Comparison of ENCODE assay signal across 15 mouse cellular contexts in genomic region chr16:38463305-38463704, GRCm38 (mm10). TPM values are rescaled to one million over a fixed set of nuclear protein-coding genes. Genes with fewer than 3 reads are reported as not detected.
"Had no signal": no experiment of that assay in that cellular context is flagged by ENCODE, and none has a peak within 500 bp of the region (broad histone marks: within the 10 kb centered on the region; RNA-seq: fewer than 3 reads in every experiment).

No protein-coding gene starts in this region.

- DNase-seq: liver, embryonic 13.5 days; liver, postnatal 0 days; lung, adult 2 months; lung, postnatal 14 days; lung, postnatal 36 days; midbrain, embryonic 14.5 days; right cerebral cortex, adult 18-20 months; right cerebral cortex, postnatal 25 days; right cerebral cortex, postnatal 4 days; spleen, adult 18-20 months; thymus, adult 18-20 months; thymus, postnatal 14 days; thymus, postnatal 36 days had no signal

RNA-seq across cellular contexts. Expression of gene Pla1a, which starts 30.4 kb away (rescaled TPM):
- total RNA-seq: megakaryocyte progenitor cell, adult 5-6 weeks; monocyte, adult 5-6 weeks had no signal
